In the genomic region with DNA sequence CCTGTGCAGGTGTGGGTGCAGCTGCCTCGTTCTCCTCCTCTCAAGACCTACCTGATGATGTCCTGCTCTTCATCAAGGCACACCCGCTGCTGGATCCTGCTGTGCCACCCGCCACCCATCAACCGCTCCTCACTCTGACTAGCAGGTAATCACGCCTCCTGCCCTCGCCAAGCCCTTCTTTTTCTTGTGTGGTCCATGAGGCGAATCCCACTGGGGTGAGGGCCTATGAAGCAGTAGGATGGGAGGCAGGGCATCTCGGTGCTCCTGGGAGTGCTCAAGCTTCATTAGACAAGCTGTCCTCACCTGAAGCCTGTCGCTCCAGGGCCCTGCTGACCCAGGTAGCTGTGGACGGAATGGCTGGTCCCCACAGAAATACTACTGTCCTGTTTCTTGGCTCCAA, we compare ENCODE assay signal across 28 mouse cellular contexts. TPM values are rescaled to one million over a fixed set of nuclear protein-coding genes. Genes with fewer than 3 reads are reported as not detected.
"Had no signal": no experiment of that assay in that cellular context is flagged by ENCODE, and none has a peak within 500 bp of the region (broad histone marks: within the 10 kb centered on the region; RNA-seq: fewer than 3 reads in every experiment).

No protein-coding gene starts in this region.

- H3K4me3 ChIP-seq: embryonic facial prominence, embryonic 10.5 days; embryonic facial prominence, embryonic 12.5 days; embryonic facial prominence, embryonic 13.5 days; embryonic facial prominence, embryonic 15.5 days; erythroblast, embryonic 14.5 days; forebrain, embryonic 10.5 days; forebrain, embryonic 12.5 days; forebrain, embryonic 13.5 days; forebrain, embryonic 15.5 days; heart, adult 2 months; heart, embryonic 10.5 days had no signal

- H3K27ac ChIP-seq: embryonic facial prominence, embryonic 10.5 days; embryonic facial prominence, embryonic 12.5 days; embryonic facial prominence, embryonic 13.5 days; embryonic facial prominence, embryonic 15.5 days; forebrain, embryonic 10.5 days; forebrain, embryonic 12.5 days; forebrain, embryonic 13.5 days; forebrain, embryonic 15.5 days; heart, adult 2 months; heart, embryonic 10.5 days had no signal

- DNase-seq: cerebellum, adult 2 months; cerebellum, adult 8-10 months; cerebellum, adult 9-10 months; cerebellum, adult 9-11 months; cerebellum, postnatal 10 days; cerebellum, postnatal 14 days; cerebellum, postnatal 25 days; cerebellum, postnatal 36 days; embryo, embryonic 11 days; forebrain, postnatal 0 days; gastrocnemius, postnatal 10 days; gastrocnemius, postnatal 14 days; gastrocnemius, postnatal 25 days; gastrocnemius, postnatal 36 days; heart, adult 18-20 months; heart, adult 2 months had no signal

RNA-seq across cellular contexts. Expression of a gene that starts 9.7 kb away (rescaled TPM):
- total RNA-seq: granulocyte monocyte progenitor cell, adult 5-6 weeks had no signal

RNA-seq across cellular contexts. Expression of a gene that starts 45.7 kb away (rescaled TPM):
- total RNA-seq: common myeloid progenitor, adult 5-6 weeks had no signal
